Mouse (Mus musculus) stomach, postnatal 0 days (tissue): ENCODE results near the gene Gpatch11. TPM values are rescaled to one million over a fixed set of nuclear protein-coding genes. Genes with fewer than 3 reads are reported as not detected.

Source experiments
- ATAC-seq: fragments of 200-750 bp; cut with Nextera tagmentation; 2 replicates; pipeline ENCODE4 v1.8.0; 2017; ENCODE audit not compliant: low FRiP score, low TSS enrichment
- DNase-seq: peaks from one replicate; pipeline ENCODE4 v3.0.0-alpha.2; 2016; ENCODE audit warnings: low spot score
- H3K27ac ChIP-seq: fragments of 300-500 bp; sonication (generic); replicated peaks from 2 replicates; pipeline ENCODE4 v1.5.1; 2014; ENCODE audit warnings: mild to moderate bottlenecking, control low read depth
- H3K27me3 ChIP-seq: fragments of 300-500 bp; sonication (generic); 2 replicates; pipeline ENCODE4 v1.6.1; 2014; ENCODE audit warnings: low read length; ENCODE audit not compliant: control insufficient read depth, insufficient read depth
- H3K36me3 ChIP-seq: fragments of 300-500 bp; sonication (generic); 2 replicates; pipeline ENCODE4 v1.6.1; 2014; ENCODE audit warnings: low read length, mixed read lengths; ENCODE audit not compliant: control insufficient read depth, insufficient read depth
- H3K4me1 ChIP-seq: fragments of 300-500 bp; sonication (generic); replicated peaks from 2 replicates; pipeline ENCODE4 v1.6.1; 2014; ENCODE audit warnings: antibody characterized with exemption; ENCODE audit not compliant: control insufficient read depth, insufficient read depth
- H3K4me2 ChIP-seq: fragments of 300-500 bp; sonication (generic); replicated peaks from 2 replicates; pipeline ENCODE4 v1.6.1; 2014; ENCODE audit warnings: low read depth, mild to moderate bottlenecking, control low read depth, moderate library complexity
- H3K4me3 ChIP-seq: fragments of 300-500 bp; sonication (generic); 2 replicates; pipeline ENCODE4 v1.5.1; 2014; ENCODE audit warnings: low read depth, low read length, control low read depth
- H3K9ac ChIP-seq: fragments of 300-500 bp; sonication (generic); 2 replicates; pipeline ENCODE4 v1.6.1; 2014; ENCODE audit warnings: mild to moderate bottlenecking, low read length, control low read depth, mixed read lengths
- H3K9me3 ChIP-seq: fragments of 300-500 bp; sonication (generic); 2 replicates; pipeline ENCODE4 v1.6.1; 2016; ENCODE audit warnings: low read length; ENCODE audit not compliant: control insufficient read depth
- CTCF ChIP-seq: IDR thresholded peaks from 2 replicates; pipeline ENCODE4 v1.5.1; 2016; ENCODE audit warnings: antibody characterized with exemption, low read depth, mild to moderate bottlenecking, moderate library complexity
- EP300 ChIP-seq: optimal IDR thresholded peaks from 2 replicates; pipeline ENCODE3; 2016; ENCODE audit warnings: antibody characterized with exemption
- WGBS: fragments of 180-500 bp; shearing (Covaris S2); extraction: QIAGEN DNeasy Blood & Tissue Kit; methylation state at CpG from one replicate; pipeline ENCODE4 v1.1.7; 2014; 5-methylcytosine and 5-hydroxymethylcytosine counted together
- polyA plus RNA-seq: library from polyadenylated mRNA; unstranded; fragments of >200 nt; fragmentation: Nextera tagmentation; extraction: Ambion mirVana; gene quantifications from 2 replicates; pipeline ENCODE4 v1.2.1, GENCODE M21; 2015

The Gpatch11 gene
- polyA plus RNA-seq, 1 experiment from 2014 or later, result 33.8 TPM

GRCm38 (mm10) chr17:78842271-78842928 is 7.0 kb downstream of the Gpatch11 start:
- no peak overlapping the region for H3K27ac ChIP-seq
- H3K27me3 ChIP-seq, result no peaks in the 10 kb centered on the region
- TF ChIP-seq EP300 (no peak), CTCF (no peak)
- H3K9me3 ChIP-seq, result no peaks in the 10 kb centered on the region
- no peaks in the 10 kb centered on the region for H3K4me1 ChIP-seq
- H3K36me3 ChIP-seq, result peaks cover 25% of the 10 kb centered on the region
- no peak overlapping the region for H3K4me2 ChIP-seq
- H3K4me3 ChIP-seq, result no peak overlapping the region
- no peak for ATAC-seq
- WGBS, result 85% methylated on average over 7 of the region's 7 CpGs
- no peak for DNase-seq
- no peak overlapping the region for H3K9ac ChIP-seq

GRCm38 (mm10) chr17:78856243-78856642 is 20.9 kb downstream of the Gpatch11 start:
- 88% methylated on average over 10 of the region's 10 CpGs for WGBS
- no peak for DNase-seq
- no peaks in the 10 kb centered on the region for H3K4me1 ChIP-seq
- H3K27me3 ChIP-seq, result no peaks in the 10 kb centered on the region
- no peak overlapping the region for H3K4me2 ChIP-seq
- no peak overlapping the region for H3K27ac ChIP-seq
- no peak overlapping the region for H3K4me3 ChIP-seq
- TF ChIP-seq EP300 (no peak), CTCF (no peak)
- ATAC-seq, result no peak
- H3K9me3 ChIP-seq, result no peaks in the 10 kb centered on the region
- H3K36me3 ChIP-seq, result peaks cover 12% of the 10 kb centered on the region; the same call in 1 of the 2 replicates
- H3K9ac ChIP-seq, result no peak overlapping the region

GRCm38 (mm10) chr17:78873886-78874285 is 38.5 kb downstream of the Gpatch11 start:
- Histone ChIP-seq H3K9me3 (no peaks in the 10 kb centered on the region), H3K4me2 (no peak overlapping the region), H3K27me3 (no peaks in the 10 kb centered on the region), H3K4me1 (no peaks in the 10 kb centered on the region), H3K36me3 (peaks cover 13% of the 10 kb centered on the region; the same call in 1 of the 2 replicates), H3K4me3 (no peak overlapping the region), H3K9ac (no peak overlapping the region), H3K27ac (no peak overlapping the region)
- TF ChIP-seq EP300, result no peak
- no peak for TF ChIP-seq CTCF
- ATAC-seq (no peak), DNase-seq (no peak)
- WGBS, result 93% methylated on average over 6 of the region's 6 CpGs

GRCm38 (mm10) chr17:78881878-78882304 is 46.5 kb downstream of the Gpatch11 start:
- H3K9me3 ChIP-seq, result no peaks in the 10 kb centered on the region
- H3K4me1 ChIP-seq, result 0 out of 2 replicates have a peak, but pooled peaks cover 2% of the 10 kb centered on the region
- peak; percentile 47 for ATAC-seq
- H3K27me3 ChIP-seq, result no peaks in the 10 kb centered on the region
- peak overlapping the region; percentile 85 for H3K9ac ChIP-seq
- H3K4me2 ChIP-seq, result peak overlapping the region; percentile 69
- 13% methylated on average over 4 of the region's 7 CpGs for WGBS
- peak; percentile 60 for DNase-seq
- TF ChIP-seq EP300, result no peak
- no peak for TF ChIP-seq CTCF
- H3K36me3 ChIP-seq, result peaks cover 7% of the 10 kb centered on the region; the same call in 1 of the 2 replicates
- H3K27ac ChIP-seq, result peak overlapping the region; percentile 90
- H3K4me3 ChIP-seq, result peak overlapping the region; percentile 69

GRCm38 (mm10) chr17:78882401-78883112 is 47.2 kb downstream of the Gpatch11 start, which contains the start of gene Eif2ak2:
TSS of gene Eif2ak2 (minus strand) at chr17:78882573.
- Histone ChIP-seq H3K36me3 (peaks cover 6% of the 10 kb centered on the region; the same call in 1 of the 2 replicates), H3K27ac (peak within 1 kb of the TSS; percentile 90), H3K4me2 (peak within 1 kb of the TSS; percentile 69), H3K9ac (peak within 1 kb of the TSS; percentile 85), H3K4me1 (0 out of 2 replicates have a peak, but pooled peaks cover 2% of the 10 kb centered on the region), H3K9me3 (no peaks in the 10 kb centered on the region), H3K4me3 (peak within 1 kb of the TSS; percentile 69), H3K27me3 (no peaks in the 10 kb centered on the region)
- TF ChIP-seq CTCF, result no peak
- TF ChIP-seq EP300, result no peak
- DNase-seq, result peak; percentile 95
- whole genome bisulfite sequencing, result under 1% methylated on average over 28 of the region's 28 CpGs
- ATAC-seq, result peak; percentile 99
